Mouse (Mus musculus): ENCODE data around the gene Npr3. TPM values are rescaled to one million over a fixed set of nuclear protein-coding genes. Genes with fewer than 3 reads are reported as not detected.

Npr3 gene
- 0.19 and 0.45 TPM in 2 replicates for polyA plus RNA-seq (2012; rRNA removed)

GRCm38 (mm10) chr15:11906571-11907531 is at the start of gene Npr3:
TSS of gene Npr3 (minus strand) at chr15:11907287.

Other genes with a start within 250 kb of the Npr3 start
- gene Sub1, start 89.7 kb upstream of the Npr3 start, polyA plus RNA-seq (2012; rRNA removed): 0.16 and 0.24 TPM in 2 replicates
- gene Zfr, start 210.5 kb upstream of the Npr3 start, polyA plus RNA-seq (2012; rRNA removed): 45.3 and 66.4 TPM in 2 replicates